Mouse (Mus musculus): ENCODE measurements at regions not wholly inside any gene's neighbourhood (a gene's known extent, or its start where the extent isn't known, plus 50 kb on each side); places are given as distances from the start of the nearest gene placed in this dataset.

- Histone ChIP-seq H3K9ac (replicated peaks; ENCODE audit: low read depth, low read length) (no peak overlapping the region), H3K4me1 (ENCODE audit: control insufficient read depth, insufficient read depth, low read length) (peaks cover 5% of the 10 kb centered on the region; the same call in 1 of the 2 replicates), H3K36me3 (ENCODE audit: control insufficient read depth, insufficient read depth, low read length) (no peaks in the 10 kb centered on the region), H3K9me3 (ENCODE audit: control insufficient read depth, low read length) (no peaks in the 10 kb centered on the region), H3K4me2 (ENCODE audit: low read depth, low read length) (no peak overlapping the region), H3K4me3 (ENCODE audit: low read depth, low read length) (no peak overlapping the region), H3K27me3 (ENCODE audit: control insufficient read depth, insufficient read depth, low read length) (no peaks in the 10 kb centered on the region), H3K27ac (ENCODE audit: low read depth, low read length) (no peak overlapping the region)
- WGBS, result 66% methylated on average over 4 of the region's 4 CpGs
- ATAC-seq (ENCODE audit: low read depth), result no peak
Observed at GRCm38 (mm10) chr9:63087195-63087594, 61.6 kb downstream of the Skor1 start.

- H3K4me3 ChIP-seq (ENCODE audit: low read depth, low read length), result no peak overlapping the region
- no peak for ATAC-seq (ENCODE audit: low read depth)
- WGBS, result 86% methylated on average over 1 of the region's 1 CpGs
Observed at GRCm38 (mm10) chr9:63086671-63087070, 62.1 kb downstream of the Skor1 start.

GRCm38 (mm10) chr9:63082830-63083229 lies 65.9 kb downstream of the Skor1 start:
- Histone ChIP-seq H3K9me3 (ENCODE audit: control insufficient read depth, low read length) (no peaks in the 10 kb centered on the region), H3K4me1 (ENCODE audit: control insufficient read depth, insufficient read depth, low read length) (no peaks in the 10 kb centered on the region), H3K4me3 (ENCODE audit: low read depth, low read length) (no peak overlapping the region), H3K27me3 (ENCODE audit: control insufficient read depth, insufficient read depth, low read length) (no peaks in the 10 kb centered on the region), H3K4me2 (ENCODE audit: low read depth, low read length) (no peak overlapping the region), H3K36me3 (ENCODE audit: control insufficient read depth, insufficient read depth, low read length) (no peaks in the 10 kb centered on the region), H3K9ac (replicated peaks; ENCODE audit: low read depth, low read length) (no peak overlapping the region), H3K27ac (ENCODE audit: low read depth, low read length) (no peak overlapping the region)
- WGBS, result 91% methylated on average over 7 of the region's 7 CpGs
- ATAC-seq (ENCODE audit: low read depth), result no peak

More at GRCm38 (mm10) chr9:63086671-63087070, 62.1 kb downstream of the Skor1 start:
- Histone ChIP-seq H3K27me3 (ENCODE audit: control insufficient read depth, insufficient read depth, low read length) (no peaks in the 10 kb centered on the region), H3K4me2 (ENCODE audit: low read depth, low read length) (no peak overlapping the region), H3K27ac (ENCODE audit: low read depth, low read length) (no peak overlapping the region), H3K4me1 (ENCODE audit: control insufficient read depth, insufficient read depth, low read length) (peaks cover 1% of the 10 kb centered on the region; the same call in 1 of the 2 replicates), H3K9ac (replicated peaks; ENCODE audit: low read depth, low read length) (no peak overlapping the region), H3K36me3 (ENCODE audit: control insufficient read depth, insufficient read depth, low read length) (no peaks in the 10 kb centered on the region), H3K9me3 (ENCODE audit: control insufficient read depth, low read length) (no peaks in the 10 kb centered on the region)

GRCm38 (mm10) chr9:63082311-63082710 lies 66.5 kb downstream of the Skor1 start:
- ATAC-seq (ENCODE audit: low read depth), result no peak
- Histone ChIP-seq H3K4me1 (ENCODE audit: control insufficient read depth, insufficient read depth, low read length) (no peaks in the 10 kb centered on the region), H3K4me2 (ENCODE audit: low read depth, low read length) (no peak overlapping the region), H3K27me3 (ENCODE audit: control insufficient read depth, insufficient read depth, low read length) (no peaks in the 10 kb centered on the region), H3K36me3 (ENCODE audit: control insufficient read depth, insufficient read depth, low read length) (no peaks in the 10 kb centered on the region), H3K27ac (ENCODE audit: low read depth, low read length) (no peak overlapping the region), H3K9ac (replicated peaks; ENCODE audit: low read depth, low read length) (no peak overlapping the region), H3K9me3 (ENCODE audit: control insufficient read depth, low read length) (no peaks in the 10 kb centered on the region), H3K4me3 (ENCODE audit: low read depth, low read length) (no peak overlapping the region)
- WGBS, result 86% methylated on average over 3 of the region's 3 CpGs

GRCm38 (mm10) chr9:63080406-63080805 lies 68.4 kb downstream of the Skor1 start:
- 75% methylated on average over 5 of the region's 5 CpGs for WGBS
- H3K9ac ChIP-seq (replicated peaks; ENCODE audit: low read depth, low read length), result no peak overlapping the region

GRCm38 (mm10) chr9:63075252-63075651 lies 73.5 kb downstream of the Skor1 start:
- WGBS, result 31% methylated on average over 5 of the region's 5 CpGs
- no peak overlapping the region for H3K27ac ChIP-seq (ENCODE audit: low read depth, low read length)
- ATAC-seq (ENCODE audit: low read depth), result no peak

More at GRCm38 (mm10) chr9:63080406-63080805, 68.4 kb downstream of the Skor1 start:
- H3K27ac ChIP-seq (ENCODE audit: low read depth, low read length), result no peak overlapping the region
- H3K4me3 ChIP-seq (ENCODE audit: low read depth, low read length), result no peak overlapping the region
- H3K9me3 ChIP-seq (ENCODE audit: control insufficient read depth, low read length), result no peaks in the 10 kb centered on the region
- H3K4me2 ChIP-seq (ENCODE audit: low read depth, low read length), result no peak overlapping the region
- H3K27me3 ChIP-seq (ENCODE audit: control insufficient read depth, insufficient read depth, low read length), result no peaks in the 10 kb centered on the region
- ATAC-seq (ENCODE audit: low read depth), result no peak
- no peaks in the 10 kb centered on the region for H3K36me3 ChIP-seq (ENCODE audit: control insufficient read depth, insufficient read depth, low read length)
- H3K4me1 ChIP-seq (ENCODE audit: control insufficient read depth, insufficient read depth, low read length), result no peaks in the 10 kb centered on the region

GRCm38 (mm10) chr9:63074803-63075202 lies 74.0 kb downstream of the Skor1 start:
- ATAC-seq (ENCODE audit: low read depth), result no peak
- no peaks in the 10 kb centered on the region for H3K9me3 ChIP-seq (ENCODE audit: control insufficient read depth, low read length)
- H3K4me3 ChIP-seq (ENCODE audit: low read depth, low read length), result no peak overlapping the region
- WGBS, result 54% methylated on average over 7 of the region's 7 CpGs
- no peak overlapping the region for H3K9ac ChIP-seq (replicated peaks; ENCODE audit: low read depth, low read length)
- H3K4me2 ChIP-seq (ENCODE audit: low read depth, low read length), result no peak overlapping the region
- H3K27me3 ChIP-seq (ENCODE audit: control insufficient read depth, insufficient read depth, low read length), result no peaks in the 10 kb centered on the region
- H3K36me3 ChIP-seq (ENCODE audit: control insufficient read depth, insufficient read depth, low read length), result no peaks in the 10 kb centered on the region
- 0 out of 2 replicates have a peak, but pooled peaks cover 2% of the 10 kb centered on the region for H3K4me1 ChIP-seq (ENCODE audit: control insufficient read depth, insufficient read depth, low read length)
- H3K27ac ChIP-seq (ENCODE audit: low read depth, low read length), result no peak overlapping the region

More at GRCm38 (mm10) chr9:63075252-63075651, 73.5 kb downstream of the Skor1 start:
- Histone ChIP-seq H3K36me3 (ENCODE audit: control insufficient read depth, insufficient read depth, low read length) (no peaks in the 10 kb centered on the region), H3K4me1 (ENCODE audit: control insufficient read depth, insufficient read depth, low read length) (0 out of 2 replicates have a peak, but pooled peaks cover 2% of the 10 kb centered on the region), H3K9me3 (ENCODE audit: control insufficient read depth, low read length) (no peaks in the 10 kb centered on the region), H3K4me2 (ENCODE audit: low read depth, low read length) (no peak overlapping the region), H3K9ac (replicated peaks; ENCODE audit: low read depth, low read length) (no peak overlapping the region), H3K4me3 (ENCODE audit: low read depth, low read length) (no peak overlapping the region), H3K27me3 (ENCODE audit: control insufficient read depth, insufficient read depth, low read length) (no peaks in the 10 kb centered on the region)

- no peaks in the 10 kb centered on the region for H3K9me3 ChIP-seq (ENCODE audit: control insufficient read depth, low read length)
- no peak overlapping the region for H3K27ac ChIP-seq (ENCODE audit: low read depth, low read length)
- no peak overlapping the region for H3K4me2 ChIP-seq (ENCODE audit: low read depth, low read length)
- H3K4me1 ChIP-seq (ENCODE audit: control insufficient read depth, insufficient read depth, low read length), result 0 out of 2 replicates have a peak, but pooled peaks cover 2% of the 10 kb centered on the region
- no peaks in the 10 kb centered on the region for H3K27me3 ChIP-seq (ENCODE audit: control insufficient read depth, insufficient read depth, low read length)
- no peaks in the 10 kb centered on the region for H3K36me3 ChIP-seq (ENCODE audit: control insufficient read depth, insufficient read depth, low read length)
- no peak for ATAC-seq (ENCODE audit: low read depth)
- 39% methylated on average over 10 of the region's 10 CpGs for WGBS
- H3K4me3 ChIP-seq (ENCODE audit: low read depth, low read length), result no peak overlapping the region
- H3K9ac ChIP-seq (replicated peaks; ENCODE audit: low read depth, low read length), result no peak overlapping the region
Observed at GRCm38 (mm10) chr9:63074023-63074750, 74.6 kb downstream of the Skor1 start.

- no peak overlapping the region for H3K9ac ChIP-seq (replicated peaks; ENCODE audit: low read depth, low read length)
- ATAC-seq (ENCODE audit: low read depth), result no peak
- 65% methylated on average over 6 of the region's 6 CpGs for WGBS
Observed at GRCm38 (mm10) chr9:63071032-63071431, 77.7 kb downstream of the Skor1 start.

More at GRCm38 (mm10) chr9:63071032-63071431, 77.7 kb downstream of the Skor1 start:
- no peak overlapping the region for H3K27ac ChIP-seq (ENCODE audit: low read depth, low read length)
- H3K27me3 ChIP-seq (ENCODE audit: control insufficient read depth, insufficient read depth, low read length), result no peaks in the 10 kb centered on the region
- no peaks in the 10 kb centered on the region for H3K9me3 ChIP-seq (ENCODE audit: control insufficient read depth, low read length)
- H3K4me1 ChIP-seq (ENCODE audit: control insufficient read depth, insufficient read depth, low read length), result 0 out of 2 replicates have a peak, but pooled peaks cover 2% of the 10 kb centered on the region
- no peaks in the 10 kb centered on the region for H3K36me3 ChIP-seq (ENCODE audit: control insufficient read depth, insufficient read depth, low read length)
- H3K4me2 ChIP-seq (ENCODE audit: low read depth, low read length), result no peak overlapping the region
- no peak overlapping the region for H3K4me3 ChIP-seq (ENCODE audit: low read depth, low read length)
